Mouse (Mus musculus) forebrain, embryonic 11.5 days (tissue): Measurements from ENCODE around the gene Mesp1. TPM values are rescaled to one million over a fixed set of nuclear protein-coding genes. Genes with fewer than 3 reads are reported as not detected.

Experiments used
- ATAC-seq: fragments of 200-750 bp; cut with Nextera tagmentation; replicated peaks from 2 replicates; pipeline ENCODE4 v1.8.0; 2017; ENCODE audit warnings: moderate TSS enrichment; ENCODE audit not compliant: low FRiP score
- DNase-seq: peaks from one replicate; pipeline ENCODE4 v3.0.0-alpha.2; 2017; ENCODE audit warnings: low spot score
- H3K27ac ChIP-seq: fragments of 300-500 bp; sonication (generic); 2 replicates; pipeline ENCODE4 v1.5.1; 2014; ENCODE audit warnings: low read depth, low read length
- H3K27me3 ChIP-seq: fragments of 300-500 bp; sonication (generic); 2 replicates; pipeline ENCODE4 v1.6.1; 2014; ENCODE audit warnings: mild to moderate bottlenecking, low read length, mixed read lengths; ENCODE audit not compliant: control insufficient read depth, insufficient read depth
- H3K36me3 ChIP-seq: fragments of 300-500 bp; sonication (generic); 2 replicates; pipeline ENCODE4 v1.6.1; 2014; ENCODE audit warnings: mild to moderate bottlenecking, low read length, moderate library complexity, mixed read lengths; ENCODE audit not compliant: control insufficient read depth, insufficient read depth
- H3K4me1 ChIP-seq: fragments of 300-500 bp; sonication (generic); replicated peaks from 2 replicates; pipeline ENCODE4 v1.6.1; 2014; ENCODE audit warnings: low read length, mixed read lengths; ENCODE audit not compliant: control insufficient read depth, insufficient read depth
- H3K4me2 ChIP-seq: fragments of 300-500 bp; sonication (generic); 2 replicates; pipeline ENCODE4 v1.6.1; 2014; ENCODE audit warnings: low read depth, mild to moderate bottlenecking, low read length, moderate library complexity, mixed read lengths; ENCODE audit not compliant: severe bottlenecking
- H3K4me3 ChIP-seq: fragments of 300-500 bp; sonication (generic); 2 replicates; pipeline ENCODE4 v1.5.1; 2014; ENCODE audit warnings: low read depth, low read length
- H3K9ac ChIP-seq: fragments of 300-500 bp; sonication (generic); 2 replicates; pipeline ENCODE4 v1.6.1; 2014; ENCODE audit warnings: low read length
- H3K9me3 ChIP-seq: fragments of 300-500 bp; sonication (generic); 2 replicates; pipeline ENCODE4 v1.6.1; 2016; ENCODE audit warnings: low read length, mixed read lengths; ENCODE audit not compliant: control insufficient read depth
- whole genome bisulfite sequencing: fragments of 180-500 bp; shearing (Covaris S2); extraction: QIAGEN DNeasy Blood & Tissue Kit; methylation state at CpG from one replicate; pipeline ENCODE4 v1.1.7; 2014; 5-methylcytosine and 5-hydroxymethylcytosine counted together
- polyA plus RNA-seq: library from polyadenylated mRNA; unstranded; fragments of >200 nt; fragmentation: Nextera tagmentation; extraction: Ambion mirVana; gene quantifications from 2 replicates; pipeline ENCODE4 v1.2.1, GENCODE M21; 2014

Mesp1 gene
- polyA plus RNA-seq, 1 experiment from 2014 or later = 0.15 TPM

GRCm38 (mm10) chr7:79819996-79820395, 26.4 kb upstream of the Mesp1 start:
- no peak for ATAC-seq
- Histone ChIP-seq H3K4me2 (no peak overlapping the region), H3K4me1 (no peaks in the 10 kb centered on the region), H3K36me3 (no peaks in the 10 kb centered on the region), H3K27ac (no peak overlapping the region), H3K27me3 (no peaks in the 10 kb centered on the region; the same call in 1 of the 2 replicates), H3K4me3 (no peak overlapping the region), H3K9ac (no peak overlapping the region), H3K9me3 (no peaks in the 10 kb centered on the region; the same call in 1 of the 2 replicates)
- no peak for DNase-seq
- 45% methylated on average over 11 of the region's 11 CpGs for WGBS

GRCm38 (mm10) chr7:79819515-79819914, 25.9 kb upstream of the Mesp1 start:
- Histone ChIP-seq H3K27ac (no peak overlapping the region), H3K9me3 (no peaks in the 10 kb centered on the region; the same call in 1 of the 2 replicates), H3K4me3 (no peak overlapping the region), H3K27me3 (no peaks in the 10 kb centered on the region; the same call in 1 of the 2 replicates), H3K4me2 (no peak overlapping the region), H3K4me1 (no peaks in the 10 kb centered on the region), H3K36me3 (no peaks in the 10 kb centered on the region), H3K9ac (no peak overlapping the region)
- DNase-seq (no peak), ATAC-seq (no peak)
- WGBS = 45% methylated on average over 4 of the region's 4 CpGs

GRCm38 (mm10) chr7:79818321-79818720, 24.7 kb upstream of the Mesp1 start:
- H3K4me2 ChIP-seq = no peak overlapping the region
- WGBS = 3% methylated on average over 6 of the region's 6 CpGs
- H3K27ac ChIP-seq = no peak overlapping the region
- H3K27me3 ChIP-seq = no peaks in the 10 kb centered on the region; the same call in 1 of the 2 replicates
- ATAC-seq = no peak
- DNase-seq = no peak
- no peaks in the 10 kb centered on the region for H3K36me3 ChIP-seq
- H3K9me3 ChIP-seq = no peaks in the 10 kb centered on the region
- H3K9ac ChIP-seq = no peak overlapping the region
- H3K4me1 ChIP-seq = no peaks in the 10 kb centered on the region
- no peak overlapping the region for H3K4me3 ChIP-seq

- 90% methylated on average over 1 of the region's 1 CpGs for WGBS
Observed at GRCm38 (mm10) chr7:79813409-79813808, 19.8 kb upstream of the Mesp1 start.

GRCm38 (mm10) chr7:79810611-79811506, 17.3 kb upstream of the Mesp1 start, which contains the start of gene Mesp2:
Gene Mesp2, plus strand, starts transcription at chr7:79810727.
- Histone ChIP-seq H3K4me1 (peaks cover 4% of the 10 kb centered on the region; the same call in 1 of the 2 replicates), H3K4me2 (peak within 1 kb of the TSS; percentile 57), H3K9me3 (no peaks in the 10 kb centered on the region), H3K36me3 (no peaks in the 10 kb centered on the region), H3K9ac (peak within 1 kb of the TSS; percentile 64), H3K27me3 (peaks cover 9% of the 10 kb centered on the region), H3K4me3 (peak within 1 kb of the TSS; percentile 25), H3K27ac (no peak within 1 kb of the TSS)
- whole genome bisulfite sequencing = 24% methylated on average over 71 of the region's 71 CpGs
- ATAC-seq (peak; percentile 55), DNase-seq (peak; percentile 85)

More at GRCm38 (mm10) chr7:79813409-79813808, 19.8 kb upstream of the Mesp1 start:
- DNase-seq = no peak
- no peak overlapping the region for H3K4me3 ChIP-seq
- H3K36me3 ChIP-seq = no peaks in the 10 kb centered on the region
- H3K27ac ChIP-seq = no peak overlapping the region
- peaks cover 4% of the 10 kb centered on the region; the same call in 1 of the 2 replicates for H3K4me1 ChIP-seq
- no peak overlapping the region for H3K4me2 ChIP-seq
- no peak for ATAC-seq
- peaks cover 9% of the 10 kb centered on the region for H3K27me3 ChIP-seq
- H3K9me3 ChIP-seq = no peaks in the 10 kb centered on the region
- no peak overlapping the region for H3K9ac ChIP-seq

- H3K4me3 ChIP-seq = no peak overlapping the region
- no peaks in the 10 kb centered on the region for H3K9me3 ChIP-seq
- 84% methylated on average over 7 of the region's 7 CpGs for WGBS
- no peaks in the 10 kb centered on the region for H3K36me3 ChIP-seq
- DNase-seq = no peak
- no peak overlapping the region for H3K4me2 ChIP-seq
- no peak for ATAC-seq
- peaks cover 9% of the 10 kb centered on the region for H3K27me3 ChIP-seq
- peaks cover 4% of the 10 kb centered on the region; the same call in 1 of the 2 replicates for H3K4me1 ChIP-seq
- no peak overlapping the region for H3K9ac ChIP-seq
- H3K27ac ChIP-seq = no peak overlapping the region
Observed at GRCm38 (mm10) chr7:79808561-79808960, 15.0 kb upstream of the Mesp1 start.

GRCm38 (mm10) chr7:79803887-79804286, 10.3 kb upstream of the Mesp1 start:
- Histone ChIP-seq H3K9ac (no peak overlapping the region), H3K27ac (no peak overlapping the region), H3K9me3 (no peaks in the 10 kb centered on the region), H3K36me3 (no peaks in the 10 kb centered on the region), H3K4me1 (no peaks in the 10 kb centered on the region), H3K27me3 (no peaks in the 10 kb centered on the region), H3K4me3 (no peak overlapping the region), H3K4me2 (no peak overlapping the region)
- DNase-seq (no peak), ATAC-seq (no peak)
- 84% methylated on average over 2 of the region's 2 CpGs for whole genome bisulfite sequencing

- DNase-seq = no peak
- ATAC-seq = no peak
- H3K36me3 ChIP-seq = no peaks in the 10 kb centered on the region
- no peak overlapping the region for H3K4me2 ChIP-seq
- no peak overlapping the region for H3K9ac ChIP-seq
- no peak overlapping the region for H3K27ac ChIP-seq
- 72% methylated on average over 5 of the region's 5 CpGs for WGBS
- H3K4me3 ChIP-seq = no peak overlapping the region
- H3K9me3 ChIP-seq = no peaks in the 10 kb centered on the region
- H3K27me3 ChIP-seq = no peaks in the 10 kb centered on the region
- no peaks in the 10 kb centered on the region for H3K4me1 ChIP-seq
Observed at GRCm38 (mm10) chr7:79802037-79802436, 8.4 kb upstream of the Mesp1 start.
